Mouse (Mus musculus) erythroblast, adult 5-6 weeks (primary cell): ENCODE results near the gene Cwc27. TPM values are rescaled to one million over a fixed set of nuclear protein-coding genes. Genes with fewer than 3 reads are reported as not detected.

Experiments used
- total RNA-seq, 2 experiments: library from RNA; stranded (forward) in 1 of 2; stranded (reverse) in 1 of 2; fragments of 150-400 nt in 1 of 2; fragments of 200-764, 138-1000 nt in 1 of 2; gene quantifications; 2 replicates each; pipeline versions ENCODE4 v1.2.3 to v1.2.4; 2015 to 2017; ENCODE audit warnings: low replicate concordance in 2 of 2

The Cwc27 gene
- total RNA-seq, 2 experiments from 2014 or later, result 9.0 to 14.7 TPM

Other genes with a start within 250 kb of the Cwc27 start
- gene Srek1ip1, start 24.7 kb downstream of the Cwc27 start, total RNA-seq (2015; ENCODE audit: low replicate concordance), result 5.6 and 6.5 TPM in 2 replicates
- 12.1 and 22.0 TPM in 2 replicates for gene Srek1ip1, start 24.7 kb downstream of the Cwc27 start, total RNA-seq (2017; ENCODE audit: low replicate concordance)
- gene Shisal2b, start 46.8 kb upstream of the Cwc27 start, total RNA-seq (2015; ENCODE audit: low replicate concordance), result not detected in 2 replicates
- not detected in 2 replicates for gene Shisal2b, start 46.8 kb upstream of the Cwc27 start, total RNA-seq (2017; ENCODE audit: low replicate concordance)
- not detected in 2 replicates for gene Rgs7bp, start 237.8 kb upstream of the Cwc27 start, total RNA-seq (2015; ENCODE audit: low replicate concordance)
- 0.17 and 0.42 TPM in 2 replicates for gene Rgs7bp, start 237.8 kb upstream of the Cwc27 start, total RNA-seq (2017; ENCODE audit: low replicate concordance)